Mouse (Mus musculus): Measurements from ENCODE around the gene Celf2.

GRCm38 (mm10) chr2:6875071-6875611, 634.2 kb downstream of the Celf2 start:
- TF ChIP-seq CTCF (IDR thresholded peaks at IDR 0.05; ENCODE audit: borderline replicate concordance, insufficient read depth, low read depth, low read length) (no peak), POLR2A (IDR thresholded peaks at IDR 0.05; ENCODE audit: borderline replicate concordance, insufficient read depth, low read length) (no peak)

All from cerebellum, adult 2 months (tissue).